Mouse (Mus musculus) embryonic facial prominence, embryonic 13.5 days (tissue): ENCODE results near the gene Utrn. TPM values are rescaled to one million over a fixed set of nuclear protein-coding genes. Genes with fewer than 3 reads are reported as not detected.

ENCODE experiments used
- ATAC-seq: fragments of 200-750 bp; cut with Nextera tagmentation; 2 replicates; pipeline ENCODE4 v1.8.0; 2017; ENCODE audit warnings: low read depth; ENCODE audit not compliant: insufficient number of reproducible peaks, insufficient read depth, low FRiP score, low TSS enrichment
- H3K27ac ChIP-seq: fragments of 300-500 bp; sonication (generic); 2 replicates; pipeline ENCODE4 v1.5.1; 2015; ENCODE audit warnings: moderate library complexity, mild to moderate bottlenecking, inconsistent platforms
- H3K27me3 ChIP-seq: fragments of 300-500 bp; sonication (generic); 2 replicates; pipeline ENCODE4 v1.6.1; 2015; ENCODE audit warnings: mild to moderate bottlenecking, inconsistent platforms
- H3K36me3 ChIP-seq: fragments of 300-500 bp; sonication (generic); 2 replicates; pipeline ENCODE4 v1.6.1; 2015; ENCODE audit warnings: mild to moderate bottlenecking, inconsistent platforms
- H3K4me1 ChIP-seq: fragments of 300-500 bp; sonication (generic); 2 replicates; pipeline ENCODE4 v1.6.1; 2015; ENCODE audit warnings: inconsistent platforms
- H3K4me2 ChIP-seq: fragments of 300-500 bp; sonication (generic); 2 replicates; pipeline ENCODE4 v1.6.1; 2015; ENCODE audit warnings: moderate library complexity, mild to moderate bottlenecking, inconsistent platforms
- H3K4me3 ChIP-seq: fragments of 300-500 bp; sonication (generic); 2 replicates; pipeline ENCODE4 v1.5.1; 2015; ENCODE audit warnings: mild to moderate bottlenecking, inconsistent platforms
- H3K9ac ChIP-seq: fragments of 300-500 bp; sonication (generic); 2 replicates; pipeline ENCODE4 v1.6.1; 2015; ENCODE audit warnings: mild to moderate bottlenecking, inconsistent platforms
- H3K9me3 ChIP-seq: fragments of 300-500 bp; sonication (generic); 2 replicates; pipeline ENCODE4 v1.6.1; 2016; ENCODE audit warnings: inconsistent platforms
- WGBS: fragments of 180-500 bp; shearing (Covaris S2); methylation state at CpG from one replicate; pipeline ENCODE4 v1.1.7; 2015; ENCODE audit warnings: mixed read lengths; 5-methylcytosine and 5-hydroxymethylcytosine counted together
- polyA plus RNA-seq: library from polyadenylated mRNA; unstranded; fragments of >200 nt; fragmentation: Nextera tagmentation; extraction: Ambion mirVana; gene quantifications from 2 replicates; pipeline ENCODE4 v1.2.1, GENCODE M21; 2015

Utrn gene
- polyA plus RNA-seq, 1 experiment from 2014 or later = 101 TPM

DNA sequence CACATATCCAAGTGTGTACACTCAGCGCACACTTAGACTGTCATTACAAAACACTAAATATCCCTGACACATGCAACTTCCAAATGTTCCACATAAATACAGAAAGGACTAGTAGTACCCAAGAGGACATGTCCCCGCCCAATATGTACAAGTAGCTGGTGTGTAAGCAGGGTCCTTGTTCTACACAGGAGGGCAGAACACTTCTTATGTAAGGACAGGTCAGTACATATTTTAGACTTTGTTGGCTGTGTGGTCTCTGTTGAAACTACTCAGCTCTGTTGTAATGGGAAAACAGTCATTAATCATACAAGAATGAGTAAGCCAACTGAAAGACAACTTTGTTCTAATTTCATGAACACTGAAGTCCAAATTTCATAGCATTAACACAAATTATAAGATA is 114.3 kb downstream of the Utrn start:
- 96% methylated on average over 2 of the region's 2 CpGs for WGBS

DNA sequence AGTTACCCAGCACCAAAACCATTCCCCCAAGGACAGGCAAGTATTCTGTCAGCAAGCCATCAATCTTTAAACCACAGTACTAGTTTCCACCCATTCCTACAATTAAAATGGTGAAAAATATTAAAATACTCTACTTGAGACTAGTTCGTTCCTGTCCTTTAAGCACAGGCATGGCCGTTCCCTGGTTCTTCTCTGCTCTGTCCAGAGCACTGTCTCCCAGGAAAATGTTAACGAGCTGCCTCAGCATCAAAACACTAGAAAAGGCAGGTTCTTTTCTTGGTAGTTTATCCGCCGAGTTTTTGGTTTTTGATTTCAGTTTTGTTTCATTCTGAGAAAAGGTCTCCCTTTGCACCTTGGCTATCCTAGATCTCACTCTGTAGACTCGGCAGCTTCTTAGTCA is 115.0 kb downstream of the Utrn start:
- ATAC-seq = no peak
- Histone ChIP-seq H3K9ac (no peak overlapping the region), H3K27ac (no peak overlapping the region), H3K4me2 (no peak overlapping the region), H3K9me3 (no peaks in the 10 kb centered on the region), H3K4me3 (no peak overlapping the region), H3K27me3 (no peaks in the 10 kb centered on the region), H3K36me3 (peaks cover 18% of the 10 kb centered on the region; the same call in 1 of the 2 replicates), H3K4me1 (peaks cover 10% of the 10 kb centered on the region)
- WGBS = 83% methylated on average over 6 of the region's 6 CpGs

More for the DNA sequence above, 114.3 kb downstream of the Utrn start:
- H3K4me1 ChIP-seq = peaks cover 14% of the 10 kb centered on the region
- H3K4me2 ChIP-seq = no peak overlapping the region
- peaks cover 13% of the 10 kb centered on the region; the same call in 1 of the 2 replicates for H3K36me3 ChIP-seq
- H3K27me3 ChIP-seq = no peaks in the 10 kb centered on the region
- H3K9me3 ChIP-seq = no peaks in the 10 kb centered on the region
- no peak overlapping the region for H3K4me3 ChIP-seq
- H3K27ac ChIP-seq = no peak overlapping the region
- ATAC-seq = no peak
- H3K9ac ChIP-seq = no peak overlapping the region

DNA sequence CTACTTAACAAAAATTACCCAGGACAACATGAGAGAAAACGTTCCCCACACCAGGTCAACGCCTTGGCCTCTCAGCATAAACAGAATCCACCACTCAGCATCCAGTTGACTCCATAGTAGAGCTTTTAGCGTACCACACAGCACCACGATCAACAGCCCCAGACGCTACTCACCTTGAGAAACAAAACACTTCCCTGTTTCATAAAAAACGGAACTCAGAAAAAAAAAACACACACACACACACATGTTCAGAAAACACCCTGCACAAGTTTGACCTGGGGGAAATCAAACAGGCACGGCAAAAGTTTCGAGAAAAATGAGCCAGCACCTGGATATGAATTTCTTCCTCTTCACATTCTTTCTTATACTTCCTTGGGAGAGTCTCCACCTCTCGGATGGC is 125.4 kb downstream of the Utrn start:
- Histone ChIP-seq H3K4me2 (no peak overlapping the region), H3K9me3 (no peaks in the 10 kb centered on the region), H3K4me3 (no peak overlapping the region), H3K27ac (no peak overlapping the region), H3K4me1 (0 out of 2 replicates have a peak, but pooled peaks cover 3% of the 10 kb centered on the region), H3K36me3 (peaks cover 19% of the 10 kb centered on the region), H3K27me3 (no peaks in the 10 kb centered on the region), H3K9ac (no peak overlapping the region)
- WGBS = 80% methylated on average over 9 of the region's 9 CpGs
- no peak for ATAC-seq

DNA sequence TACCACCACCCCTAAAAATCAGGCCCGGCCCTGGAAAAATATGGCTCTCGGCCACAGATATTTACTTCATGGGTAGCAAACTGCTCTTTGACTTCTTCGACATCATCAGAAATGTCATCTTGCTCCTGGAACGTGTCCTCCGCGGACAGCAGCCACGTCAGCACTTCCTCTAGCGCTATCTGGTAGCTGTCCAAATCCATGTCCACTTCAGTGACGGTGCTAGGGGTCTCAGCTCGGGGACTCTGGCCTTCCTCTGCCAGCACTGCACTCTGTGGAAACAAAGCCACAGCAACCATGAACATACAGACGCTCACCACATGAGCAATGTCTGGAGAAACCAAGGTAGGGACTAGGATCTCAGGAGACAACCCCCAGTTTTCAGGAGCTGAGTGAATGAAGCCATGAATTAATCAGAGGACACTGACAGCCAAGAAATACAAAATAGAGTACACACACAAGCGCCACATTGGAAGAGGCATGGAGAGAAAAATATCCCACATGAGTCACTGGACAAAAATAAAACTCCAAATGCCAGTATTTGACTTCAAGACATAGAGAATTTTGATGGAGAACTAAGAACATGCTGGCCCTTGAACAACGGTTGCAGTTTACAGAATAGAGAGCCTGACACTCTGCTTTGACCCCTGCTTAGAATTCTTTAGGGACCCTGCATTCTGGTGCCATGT is 129.7 kb downstream of the Utrn start:
- ATAC-seq = no peak
- Histone ChIP-seq H3K27me3 (no peaks in the 10 kb centered on the region), H3K4me3 (no peak overlapping the region), H3K9me3 (0 out of 2 replicates have a peak, but pooled peaks cover 8% of the 10 kb centered on the region), H3K4me1 (peaks cover 17% of the 10 kb centered on the region), H3K36me3 (peaks cover 29% of the 10 kb centered on the region), H3K27ac (peak overlapping the region; percentile 34; the same call in 1 of the 2 replicates), H3K9ac (no peak overlapping the region), H3K4me2 (no peak overlapping the region)
- 89% methylated on average over 13 of the region's 13 CpGs for WGBS

DNA sequence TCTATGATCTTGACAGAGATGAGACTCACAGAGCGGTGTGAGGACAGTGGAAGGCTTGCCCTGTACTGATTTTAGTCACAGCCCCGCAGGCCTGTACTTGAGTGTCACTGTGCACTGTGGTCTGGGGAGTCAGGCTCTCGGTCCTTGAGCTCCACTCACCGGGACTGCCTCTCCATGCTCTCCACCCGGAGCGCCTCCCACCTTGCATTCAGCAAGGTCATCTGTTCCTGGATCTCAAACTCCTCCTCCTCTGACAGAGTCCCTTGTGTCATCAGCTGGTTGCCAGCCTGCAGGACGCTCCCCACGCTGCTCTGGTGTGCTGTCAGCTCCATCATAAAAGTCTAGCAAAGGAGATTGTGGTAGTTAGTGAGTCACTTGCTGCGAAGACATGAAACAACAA is 131.2 kb downstream of the Utrn start:
- Histone ChIP-seq H3K27ac (no peak overlapping the region), H3K4me2 (no peak overlapping the region), H3K4me3 (no peak overlapping the region), H3K4me1 (peaks cover 17% of the 10 kb centered on the region), H3K9me3 (0 out of 2 replicates have a peak, but pooled peaks cover 8% of the 10 kb centered on the region), H3K36me3 (peaks cover 41% of the 10 kb centered on the region), H3K9ac (no peak overlapping the region), H3K27me3 (no peaks in the 10 kb centered on the region)
- no peak for ATAC-seq
- 73% methylated on average over 9 of the region's 9 CpGs for WGBS

DNA sequence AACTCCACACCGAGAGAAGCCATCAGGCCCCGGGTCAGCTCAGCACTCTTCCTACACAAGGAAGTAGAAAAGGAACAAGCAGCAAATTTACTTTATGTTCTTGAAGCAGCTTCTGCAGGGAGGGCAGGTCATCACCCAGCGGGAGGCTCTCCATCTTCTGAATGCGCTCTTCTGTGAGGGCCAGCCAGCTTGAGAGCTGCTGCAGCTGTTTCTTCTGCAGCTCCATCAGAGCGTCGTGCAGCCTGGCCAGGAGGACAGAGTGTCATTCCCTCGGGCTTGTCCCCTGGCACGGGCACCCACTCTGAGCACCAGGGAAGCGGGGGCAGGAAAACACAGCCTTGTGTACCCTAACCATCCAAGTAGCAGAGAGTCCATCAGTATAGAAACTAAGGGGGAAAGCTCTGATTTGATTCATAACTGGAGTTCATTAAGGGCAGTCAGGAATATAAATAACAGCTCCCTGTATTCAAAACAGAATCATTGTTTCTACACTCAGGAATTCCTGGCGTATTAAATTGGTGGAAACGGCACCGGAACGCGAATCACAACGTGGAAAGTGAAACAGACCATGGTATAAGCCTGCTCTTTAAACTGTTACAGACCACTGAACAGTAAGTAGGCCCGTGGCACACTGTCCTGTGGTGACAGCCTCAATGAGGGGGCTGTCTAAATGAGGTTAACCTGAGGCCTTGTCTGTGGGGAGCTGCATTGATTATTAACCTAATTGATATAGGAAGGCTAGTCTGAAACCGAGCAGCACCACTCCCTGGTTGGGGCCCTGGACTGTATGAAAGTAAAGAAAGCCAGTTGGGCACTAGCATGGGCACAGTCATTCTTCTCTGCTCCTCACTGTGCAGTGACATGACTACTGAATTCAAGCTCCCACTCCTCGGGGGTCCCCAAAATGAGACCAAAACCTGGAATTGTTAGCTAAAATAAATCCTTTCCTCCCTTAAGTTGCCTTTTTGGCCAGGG is 132.0 kb downstream of the Utrn start:
- Histone ChIP-seq H3K4me1 (peaks cover 17% of the 10 kb centered on the region), H3K4me2 (no peak overlapping the region; the same call in 1 of the 2 replicates), H3K27ac (peak overlapping the region; percentile 74), H3K4me3 (no peak overlapping the region), H3K9me3 (0 out of 2 replicates have a peak, but pooled peaks cover 8% of the 10 kb centered on the region), H3K36me3 (peaks cover 41% of the 10 kb centered on the region), H3K9ac (no peak overlapping the region; the same call in 1 of the 2 replicates), H3K27me3 (no peaks in the 10 kb centered on the region)
- ATAC-seq = no peak
- 47% methylated on average over 18 of the region's 18 CpGs for WGBS

DNA sequence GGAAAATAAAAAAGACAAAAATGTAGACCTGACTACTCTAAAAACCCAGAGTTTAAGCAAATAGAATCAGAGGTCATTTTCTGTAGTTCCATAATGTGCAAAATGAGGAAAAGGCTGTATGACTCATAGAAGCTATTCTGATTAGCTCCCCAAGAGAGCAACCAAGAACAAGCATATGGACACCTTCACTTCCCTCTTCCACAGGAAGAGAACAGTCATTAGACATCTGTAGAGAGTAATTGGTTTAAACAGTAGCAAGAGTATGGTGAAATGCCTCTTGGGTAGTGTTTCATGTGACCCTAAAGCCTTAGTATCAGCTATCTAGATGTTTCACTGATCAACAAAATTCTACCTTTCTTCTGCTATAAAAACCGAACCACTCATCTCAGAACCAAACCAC is 133.5 kb downstream of the Utrn start:
- 100% methylated on average over 1 of the region's 1 CpGs for WGBS
- Histone ChIP-seq H3K36me3 (peaks cover 41% of the 10 kb centered on the region), H3K9ac (no peak overlapping the region), H3K4me3 (no peak overlapping the region), H3K27me3 (no peaks in the 10 kb centered on the region), H3K4me1 (peaks cover 15% of the 10 kb centered on the region), H3K27ac (no peak overlapping the region), H3K4me2 (no peak overlapping the region), H3K9me3 (0 out of 2 replicates have a peak, but pooled peaks cover 8% of the 10 kb centered on the region)
- ATAC-seq = no peak

DNA sequence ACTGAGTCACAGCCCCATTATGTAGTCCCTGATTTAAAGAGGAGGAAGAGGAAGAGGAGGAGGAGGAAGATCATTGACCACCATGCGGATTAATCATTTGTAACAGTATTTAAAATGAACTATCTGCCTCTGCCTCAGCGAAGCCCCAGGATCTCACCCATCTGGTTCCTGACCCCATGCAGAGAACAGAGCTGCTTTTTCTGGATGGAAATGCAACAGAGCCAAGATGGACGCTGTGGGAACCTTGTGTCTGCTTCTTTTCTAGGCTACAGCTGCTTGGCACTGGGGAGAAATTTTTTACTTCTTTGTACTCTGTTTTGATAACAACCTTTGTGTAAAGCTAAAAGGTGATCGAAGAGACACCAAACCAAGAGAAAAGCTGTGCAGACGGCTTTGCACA is 137.7 kb downstream of the Utrn start:
- ATAC-seq = no peak

DNA sequence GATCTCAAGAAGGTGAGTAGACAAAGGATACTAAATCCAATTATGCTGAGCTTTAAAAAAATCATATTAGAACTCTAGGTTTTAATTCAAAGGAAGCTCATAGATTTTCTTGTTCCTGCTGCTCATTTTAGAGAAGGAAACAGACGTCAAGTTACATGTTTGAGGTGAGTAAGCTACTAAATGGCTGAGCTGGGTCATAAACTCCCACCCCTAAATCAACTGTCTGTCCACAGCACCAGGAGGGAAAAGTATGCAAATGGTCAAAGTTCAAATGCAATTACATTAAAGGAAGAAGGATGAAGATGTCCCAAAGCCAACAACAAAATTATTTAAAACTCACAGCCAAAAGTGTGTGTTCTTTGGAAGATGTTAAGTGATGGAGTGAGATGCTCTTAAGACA is 139.5 kb downstream of the Utrn start:
- Histone ChIP-seq H3K4me3 (no peak overlapping the region), H3K27ac (no peak overlapping the region), H3K9ac (no peak overlapping the region), H3K4me1 (peaks cover 2% of the 10 kb centered on the region; the same call in 1 of the 2 replicates), H3K36me3 (peaks cover 46% of the 10 kb centered on the region), H3K4me2 (no peak overlapping the region), H3K9me3 (no peaks in the 10 kb centered on the region), H3K27me3 (no peaks in the 10 kb centered on the region)
- no peak for ATAC-seq
- WGBS = 51% methylated on average over 1 of the region's 1 CpGs

More for the DNA sequence above, 137.7 kb downstream of the Utrn start:
- no peak overlapping the region for H3K9ac ChIP-seq
- peaks cover 2% of the 10 kb centered on the region; the same call in 1 of the 2 replicates for H3K4me1 ChIP-seq
- H3K4me2 ChIP-seq = no peak overlapping the region
- 67% methylated on average over 5 of the region's 5 CpGs for WGBS
- no peak overlapping the region for H3K27ac ChIP-seq
- no peak overlapping the region for H3K4me3 ChIP-seq
- H3K27me3 ChIP-seq = no peaks in the 10 kb centered on the region
- 0 out of 2 replicates have a peak, but pooled peaks cover 8% of the 10 kb centered on the region for H3K9me3 ChIP-seq
- H3K36me3 ChIP-seq = peaks cover 51% of the 10 kb centered on the region

DNA sequence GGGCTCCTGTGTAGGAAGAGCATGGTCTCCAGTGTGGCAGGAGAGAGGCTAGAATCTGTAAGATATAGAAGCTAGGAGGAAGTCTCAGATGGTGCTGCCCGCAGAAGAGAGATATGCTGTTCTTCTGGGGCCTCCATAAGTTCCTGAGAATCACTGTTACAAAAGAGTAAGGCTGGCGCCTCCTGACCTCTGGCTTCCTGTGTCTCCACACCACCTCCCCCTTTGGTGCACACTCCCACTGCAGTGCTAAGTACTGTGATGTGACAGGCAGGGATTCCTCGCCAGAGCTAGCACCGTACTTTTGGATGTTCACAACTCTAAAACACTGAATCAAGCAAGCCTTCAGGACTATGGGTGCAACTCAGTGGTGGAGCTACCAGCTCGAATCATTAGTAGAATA is 140.1 kb downstream of the Utrn start:
- Histone ChIP-seq H3K27me3 (no peaks in the 10 kb centered on the region), H3K27ac (no peak overlapping the region), H3K4me2 (no peak overlapping the region), H3K4me3 (no peak overlapping the region), H3K9ac (no peak overlapping the region), H3K9me3 (no peaks in the 10 kb centered on the region), H3K36me3 (peaks cover 46% of the 10 kb centered on the region), H3K4me1 (peaks cover 2% of the 10 kb centered on the region; the same call in 1 of the 2 replicates)
- no peak for ATAC-seq
- WGBS = 76% methylated on average over 5 of the region's 5 CpGs

DNA sequence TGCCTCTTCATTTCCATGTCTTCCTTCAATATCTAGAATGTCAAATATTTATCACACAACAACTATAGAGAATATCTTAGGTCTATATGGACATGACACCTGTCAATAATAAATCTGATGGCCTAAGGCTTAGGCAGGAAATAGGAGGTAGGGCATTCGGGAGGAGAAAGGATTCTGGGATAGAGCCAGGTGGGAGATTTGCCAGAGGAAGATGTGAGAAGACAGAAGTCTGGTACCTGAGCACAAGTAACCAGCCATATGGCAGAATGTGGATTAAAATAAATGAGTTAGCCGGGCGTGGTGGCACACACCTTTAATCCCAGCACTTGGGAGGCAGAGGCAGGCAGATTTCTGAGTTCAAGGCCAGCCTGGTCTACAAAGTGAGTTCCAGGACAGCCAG is 141.3 kb downstream of the Utrn start:
- Histone ChIP-seq H3K27me3 (no peaks in the 10 kb centered on the region), H3K36me3 (peaks cover 42% of the 10 kb centered on the region), H3K4me2 (no peak overlapping the region), H3K27ac (no peak overlapping the region), H3K9me3 (no peaks in the 10 kb centered on the region), H3K9ac (no peak overlapping the region), H3K4me1 (peaks cover 2% of the 10 kb centered on the region; the same call in 1 of the 2 replicates), H3K4me3 (no peak overlapping the region)
- ATAC-seq = no peak
- WGBS = 91% methylated on average over 3 of the region's 3 CpGs
